ENCODE assay signal across 18 mouse cellular contexts in genomic region chr9:35687013-35687412, GRCm38 (mm10). TPM values are rescaled to one million over a fixed set of nuclear protein-coding genes. Genes with fewer than 3 reads are reported as not detected.
DNase-seq lines count a peak whose midpoint lies in the region; ATAC-seq and TF ChIP-seq lines count a peak whose summit lies in the region.
"Had no signal": no experiment of that assay in that cellular context is flagged by ENCODE, and none has a peak within 500 bp of the region (broad histone marks: within the 10 kb centered on the region; RNA-seq: fewer than 3 reads in every experiment).

TSS of gene Pate1 (minus strand) at chr9:35687390.

- peak; percentile 11 to 12 for DNase-seq in layer of hippocampus, adult 18-20 months (ENCODE audit: low spot score in 2 of 2)
- no peak for DNase-seq in layer of hippocampus, postnatal 25 days (ENCODE audit: extremely low spot score in 1 of 2, low spot score in 1 of 2)
- DNase-seq in Patski (ENCODE audit: low read depth, low spot score) = peak; percentile 3
- DNase-seq in lung, postnatal 25 days (ENCODE audit: low spot score) = peak; percentile 46
- DNase-seq in testis, postnatal 14 days (ENCODE audit: low spot score) = no peak
- DNase-seq in gastrocnemius, postnatal 36 days = no peak
- DNase-seq: cerebellum, postnatal 36 days had no signal

- POLR2A ChIA-PET in Patski (lab: Charles Lee) = no interaction called here

- H3K4me3 ChIP-seq in C2C12 (ENCODE audit: insufficient read depth, poor library complexity, severe bottlenecking) = no peak within 1 kb of the TSS
- H3K4me3 ChIP-seq: kidney, embryonic 15.5 days; left cerebral cortex, adult 2 months; limb, embryonic 12.5 days had no signal

- H3K27me3 ChIP-seq in C2C12 (ENCODE audit: control insufficient read depth, insufficient read depth, insufficient read length) (no peaks in the 10 kb centered on the region), Patski (peaks cover 13% of the 10 kb centered on the region)
- H3K27me3 ChIP-seq: kidney, embryonic 15.5 days; limb, embryonic 12.5 days had no signal

- H3K79me2 ChIP-seq in C2C12 (ENCODE audit: control insufficient read depth, insufficient read depth) = no peaks in the 10 kb centered on the region

- ATAC-seq in Patski = peak; percentile 57

- in situ Hi-C loops in Patski (cut with MboI; ENCODE audit: low pct_unique_long_range_greater_than_20kb) = no loop called here

- H3K79me3 ChIP-seq in C2C12 (ENCODE audit: low read depth) = no peaks in the 10 kb centered on the region

- CTCF ChIA-PET in Patski (lab: Charles Lee) = no interaction called here

- TF ChIP-seq CTCF in C2C12 (IDR thresholded peaks at IDR 0.05; ENCODE audit: control insufficient read depth, insufficient read depth, insufficient read length) = no peak
- TF ChIP-seq CTCF in Patski (IDR thresholded peaks at IDR 0.05) = no peak

- no peak within 1 kb of the TSS for H3ac ChIP-seq in C2C12 (ENCODE audit: control insufficient read depth, insufficient read length, low read depth)

- intact Hi-C loops in gastrocnemius, postnatal 36 days (cut with DNase I) = no loop called here

- no peaks in the 10 kb centered on the region for H3K36me3 ChIP-seq in C2C12 (ENCODE audit: control insufficient read depth, insufficient read depth)
- H3K36me3 ChIP-seq: kidney, embryonic 15.5 days; limb, embryonic 12.5 days had no signal

TF ChIP-seq in C2C12, 6 proteins besides CTCF, POLR2A, EP300 and RAD21:
- TF ChIP-seq FOSL1 (IDR thresholded peaks at IDR 0.05; ENCODE audit: insufficient read depth, low read length, poor library complexity, severe bottlenecking) (peak; percentile 75), MAX (IDR thresholded peaks at IDR 0.05) (peak; percentile 34), MYOD1 (IDR thresholded peaks at IDR 0.05; ENCODE audit: control insufficient read depth, insufficient read length, low read depth) (peak; percentile 32), USF1 (IDR thresholded peaks at IDR 0.05; ENCODE audit: low read depth) (no peak), MYOG (IDR thresholded peaks at IDR 0.05; ENCODE audit: control insufficient read depth, extremely low read depth, insufficient read length) (no peak), CEBPB (IDR thresholded peaks at IDR 0.05; ENCODE audit: low read depth) (peak; percentile 93)

RNA-seq across cellular contexts. Expression of gene Pate1, which starts in this region (rescaled TPM):
- total RNA-seq in layer of hippocampus, adult 18-20 months (2021) = not detected
- not detected for total RNA-seq in layer of hippocampus, postnatal 25 days (2021)
- polyA plus RNA-seq in C2C12 (2012; fragmentation: generic; extraction: Trizol) (0.11 TPM), Patski (2021) (not detected)
- not detected for total RNA-seq in gastrocnemius, postnatal 36 days (2021)
- total RNA-seq: adrenal gland, postnatal 4 days; heart, postnatal 25 days; left cerebral cortex, adult 2 months; megakaryocyte-erythroid progenitor cell, adult 5-6 weeks; monocyte, adult 5-6 weeks; neutrophil, adult 5-6 weeks had no signal
- polyA plus RNA-seq: frontal cortex, adult 2 months; kidney, embryonic 15.5 days; limb, embryonic 12.5 days; liver, embryonic 16.5 days had no signal

Comparison
In these comparisons a context has a peak if more than half of its experiments do, and no peak if none do; other contexts are left out.
1. Peak in DNase-seq in layer of hippocampus, adult 18-20 months; RNA of the gene not detected or under 1 TPM.
2. Peak in DNase-seq and ATAC-seq in Patski; RNA of the gene not detected or under 1 TPM.